In the genomic region with DNA sequence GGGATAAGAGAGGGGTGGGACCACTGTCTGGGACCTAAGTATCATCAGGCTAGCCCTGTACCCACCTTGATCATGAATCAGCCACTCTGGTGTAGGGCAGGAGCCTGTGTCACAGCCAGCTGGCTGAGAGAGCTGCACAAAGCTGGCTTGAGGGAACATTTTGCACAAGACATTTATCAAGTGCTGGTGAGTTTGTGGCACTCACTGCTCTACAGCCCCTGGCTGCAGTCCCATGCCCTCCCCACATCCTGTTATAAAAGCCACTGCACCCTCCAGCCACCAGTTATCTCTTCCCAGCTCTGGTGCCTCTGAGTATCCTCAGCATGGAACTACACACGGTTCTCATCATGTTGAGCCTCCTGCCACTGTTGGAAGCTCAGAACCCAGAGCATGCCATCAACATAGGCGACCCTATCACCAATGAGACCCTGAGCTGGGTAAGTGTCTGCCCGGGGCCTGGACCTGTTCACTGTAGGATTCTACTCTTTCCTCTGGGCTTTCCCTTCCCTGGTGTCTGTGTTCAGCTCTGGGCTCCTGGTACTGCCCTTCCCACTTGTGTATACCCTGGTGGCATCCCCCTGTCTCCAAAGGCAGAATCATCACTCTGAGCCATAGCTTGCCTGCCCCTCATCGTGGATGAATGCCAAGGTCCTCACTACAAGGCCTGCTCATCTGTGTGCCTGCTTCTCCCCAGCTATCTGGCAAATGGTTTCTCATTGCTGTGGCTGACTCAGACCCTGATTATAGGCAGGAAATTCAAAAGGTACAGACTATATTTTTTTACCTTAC, we compare ENCODE assay signal across 15 mouse cellular contexts. TPM values are rescaled to one million over a fixed set of nuclear protein-coding genes. Genes with fewer than 3 reads are reported as not detected.
DNase-seq lines count a peak whose midpoint lies in the region; ATAC-seq and TF ChIP-seq lines count a peak whose summit lies in the region.
"Had no signal": no experiment of that assay in that cellular context is flagged by ENCODE, and none has a peak within 500 bp of the region (broad histone marks: within the 10 kb centered on the region; RNA-seq: fewer than 3 reads in every experiment).

Gene Orm3, plus strand, starts transcription at position 286 of the 789 bp plus-strand sequence.

- H3K4me3 ChIP-seq in hindbrain, embryonic 16.5 days (ENCODE audit: low read length): no peak within 1 kb of the TSS
- H3K4me3 ChIP-seq in hindbrain, postnatal 0 days (ENCODE audit: low read length): no peak within 1 kb of the TSS
- H3K4me3 ChIP-seq in heart, embryonic 12.5 days: no peak within 1 kb of the TSS
- H3K4me3 ChIP-seq: embryonic facial prominence, embryonic 12.5 days; neural tube, embryonic 12.5 days had no signal

- no peaks in the 10 kb centered on the region for H3K4me1 ChIP-seq in hindbrain, embryonic 16.5 days (ENCODE audit: control insufficient read depth, insufficient read depth, low read depth, low read length)
- no peaks in the 10 kb centered on the region for H3K4me1 ChIP-seq in hindbrain, postnatal 0 days (ENCODE audit: insufficient read depth, low read length)
- peaks cover 13% of the 10 kb centered on the region for H3K4me1 ChIP-seq in heart, embryonic 12.5 days (replicated peaks)
- H3K4me1 ChIP-seq: embryonic facial prominence, embryonic 12.5 days; neural tube, embryonic 12.5 days had no signal

- no peaks in the 10 kb centered on the region for H3K36me3 ChIP-seq in hindbrain, embryonic 16.5 days (ENCODE audit: control insufficient read depth, insufficient read depth, low read length)
- no peaks in the 10 kb centered on the region for H3K36me3 ChIP-seq in hindbrain, postnatal 0 days (ENCODE audit: insufficient read depth, low read length)
- H3K36me3 ChIP-seq in heart, embryonic 12.5 days: no peaks in the 10 kb centered on the region
- H3K36me3 ChIP-seq: embryonic facial prominence, embryonic 12.5 days; neural tube, embryonic 12.5 days had no signal

- H3K4me2 ChIP-seq in hindbrain, embryonic 16.5 days (ENCODE audit: low read length): no peak within 1 kb of the TSS
- H3K4me2 ChIP-seq in hindbrain, postnatal 0 days (ENCODE audit: low read depth, low read length): no peak within 1 kb of the TSS
- H3K4me2 ChIP-seq in heart, embryonic 12.5 days: no peak within 1 kb of the TSS
- H3K4me2 ChIP-seq: embryonic facial prominence, embryonic 12.5 days; neural tube, embryonic 12.5 days had no signal

- no peak for TF ChIP-seq CTCF in hindbrain, postnatal 0 days (IDR thresholded peaks at IDR 0.05; ENCODE audit: low read depth)

- no peak for DNase-seq in hindbrain, postnatal 0 days (ENCODE audit: low spot score)
- peak; percentile 75 for DNase-seq in adipocyte (ENCODE audit: low spot score)
- DNase-seq in lung, postnatal 14 days: peak; percentile 33
- DNase-seq in layer of hippocampus, adult 18-20 months (ENCODE audit: low spot score in 2 of 2): no peak
- no peak for DNase-seq in B cell, adult 2 months
- DNase-seq in frontal cortex, postnatal 36 days (ENCODE audit: low spot score in 2 of 2): no peak
- DNase-seq: right cerebral cortex, postnatal 14 days had no signal

- no peaks in the 10 kb centered on the region for H3K27me3 ChIP-seq in hindbrain, embryonic 16.5 days (replicated peaks; ENCODE audit: control insufficient read depth, insufficient read depth, low read length)
- no peaks in the 10 kb centered on the region for H3K27me3 ChIP-seq in hindbrain, postnatal 0 days (ENCODE audit: insufficient read depth, low read length)
- H3K27me3 ChIP-seq in heart, embryonic 12.5 days (replicated peaks): 0 out of 2 replicates have a peak, but pooled peaks cover 4% of the 10 kb centered on the region
- H3K27me3 ChIP-seq: embryonic facial prominence, embryonic 12.5 days; neural tube, embryonic 12.5 days had no signal

- 0 out of 2 replicates have a peak, but pooled peaks have one; percentile 15 for ATAC-seq in hindbrain, embryonic 16.5 days
- ATAC-seq in hindbrain, postnatal 0 days: no peak
- no peak for ATAC-seq in heart, embryonic 12.5 days (ENCODE audit: insufficient number of reproducible peaks, low FRiP score)
- ATAC-seq: forebrain, embryonic 14.5 days had no signal

- no peak within 1 kb of the TSS for H3K27ac ChIP-seq in hindbrain, embryonic 16.5 days (ENCODE audit: low read depth, low read length)
- H3K27ac ChIP-seq in hindbrain, postnatal 0 days: no peak within 1 kb of the TSS
- 0 out of 2 replicates have a peak within 1 kb of the TSS, but pooled peaks have one; percentile 9 for H3K27ac ChIP-seq in heart, embryonic 12.5 days (ENCODE audit: poor library complexity, severe bottlenecking)
- H3K27ac ChIP-seq: embryonic facial prominence, embryonic 12.5 days; kidney, postnatal 0 days; macrophage; neural tube, embryonic 12.5 days had no signal

- whole genome bisulfite sequencing in hindbrain, embryonic 16.5 days: 81% methylated on average over 4 of the region's 4 CpGs
- 64% methylated on average over 4 of the region's 4 CpGs for WGBS in hindbrain, postnatal 0 days
- 65% methylated on average over 4 of the region's 4 CpGs for WGBS in heart, embryonic 12.5 days

- H3K9ac ChIP-seq in hindbrain, embryonic 16.5 days (ENCODE audit: low read depth, low read length): no peak within 1 kb of the TSS
- no peak within 1 kb of the TSS for H3K9ac ChIP-seq in hindbrain, postnatal 0 days (replicated peaks; ENCODE audit: low read length)
- no peak within 1 kb of the TSS for H3K9ac ChIP-seq in heart, embryonic 12.5 days
- H3K9ac ChIP-seq: embryonic facial prominence, embryonic 12.5 days; neural tube, embryonic 12.5 days had no signal

- H3K9me3 ChIP-seq in hindbrain, embryonic 16.5 days (ENCODE audit: control insufficient read depth, low read length): no peaks in the 10 kb centered on the region
- H3K9me3 ChIP-seq in hindbrain, postnatal 0 days (ENCODE audit: low read length): no peaks in the 10 kb centered on the region
- H3K9me3 ChIP-seq in heart, embryonic 12.5 days (replicated peaks): no peaks in the 10 kb centered on the region
- H3K9me3 ChIP-seq: embryonic facial prominence, embryonic 12.5 days; neural tube, embryonic 12.5 days had no signal

RNA-seq across cellular contexts. Expression of gene Orm3, which starts in this region (rescaled TPM):
- polyA plus RNA-seq in hindbrain, embryonic 16.5 days (2015; fragmentation: Nextera tagmentation; extraction: Ambion mirVana): not detected in 2 replicates
- total RNA-seq in hindbrain, postnatal 0 days (2014; rRNA removed): not detected in 2 replicates
- not detected in 2 replicates for polyA plus RNA-seq in hindbrain, postnatal 0 days (2015; fragmentation: Nextera tagmentation; extraction: Ambion mirVana)
- polyA plus RNA-seq in heart, embryonic 12.5 days (2016; fragmentation: Nextera tagmentation; extraction: Ambion mirVana): not detected in 2 replicates
- total RNA-seq in layer of hippocampus, adult 18-20 months (2021): not detected
- total RNA-seq: left cerebral cortex, postnatal 36 days had no signal
- polyA plus RNA-seq: embryonic facial prominence, embryonic 12.5 days; forebrain, embryonic 14.5 days; kidney, postnatal 0 days; macrophage; neural tube, embryonic 12.5 days had no signal

Comparison
In these comparisons a context has a peak if more than half of its experiments do, and no peak if none do; other contexts are left out.
1. Peak in ATAC-seq in hindbrain, embryonic 16.5 days; RNA of the gene not detected or under 1 TPM.
2. DNase-seq: peak in adipocyte (single experiment) and lung, postnatal 14 days (single experiment); none in hindbrain, postnatal 0 days (single experiment), layer of hippocampus, adult 18-20 months (0 of 2), B cell, adult 2 months (0 of 2) and frontal cortex, postnatal 36 days (0 of 2).